Mouse (Mus musculus): Measurements from ENCODE around the gene Gm42791.

- TF ChIP-seq CTCF (IDR thresholded peaks at IDR 0.05; ENCODE audit: low read depth) (no peak), EP300 (IDR thresholded peaks at IDR 0.05; ENCODE audit: low read depth) (no peak)
Measured at GRCm38 (mm10) chr5:148951360-148951759, 43.6 kb downstream of the Gm42791 start.

Measured in liver, postnatal 0 days (tissue).